Mouse (Mus musculus) spleen, adult 2 months (tissue): ENCODE results near the gene Sema4d. TPM values are rescaled to one million over a fixed set of nuclear protein-coding genes. Genes with fewer than 3 reads are reported as not detected.

Experiments used
- DNase-seq, 2 experiments: peaks; one replicate each; pipeline versions ENCODE4 v3.0.0 to v3.0.0-alpha.2; 2012 to 2021; ENCODE audit warnings: low spot score in 2 of 2, low read depth in 1 of 2
- H3K27ac ChIP-seq: fragments of 200-500 bp; 2 replicates; pipeline ENCODE4 v1.5.1; 2012; ENCODE audit warnings: low read length, inconsistent platforms; ENCODE audit not compliant: insufficient read depth
- H3K27me3 ChIP-seq: fragments of 200-500 bp; 2 replicates; pipeline ENCODE4 v1.6.1; 2012; ENCODE audit warnings: mild to moderate bottlenecking, moderate library complexity, low read length, inconsistent platforms; ENCODE audit not compliant: control insufficient read depth, insufficient read depth
- H3K36me3 ChIP-seq: fragments of 200-500 bp; 2 replicates; pipeline ENCODE4 v1.6.1; 2012; ENCODE audit warnings: mild to moderate bottlenecking, low read length, inconsistent platforms; ENCODE audit not compliant: control insufficient read depth, insufficient read depth
- H3K4me1 ChIP-seq: fragments of 200-500 bp; 2 replicates; pipeline ENCODE4 v1.6.1; 2011; ENCODE audit warnings: inconsistent platforms; ENCODE audit not compliant: control insufficient read depth, insufficient read depth, insufficient read length
- H3K4me3 ChIP-seq: fragments of 200-500 bp; 2 replicates; pipeline ENCODE4 v1.5.1; 2011; ENCODE audit warnings: mild to moderate bottlenecking, inconsistent platforms; ENCODE audit not compliant: insufficient read depth, insufficient read length; ENCODE audit errors: extremely low read depth
- CTCF ChIP-seq: fragments of 200-500 bp; IDR thresholded peaks from 2 replicates; pipeline ENCODE4 v1.5.1; 2011; ENCODE audit warnings: mild to moderate bottlenecking, inconsistent platforms; ENCODE audit not compliant: insufficient read depth, insufficient read length, insufficient replicate concordance; ENCODE audit errors: extremely low read depth
- POLR2A ChIP-seq: fragments of 200-500 bp; IDR thresholded peaks from 2 replicates; pipeline ENCODE4 v1.6.1; 2011; ENCODE audit warnings: low read depth, low read length, inconsistent platforms
- WGBS: fragments of 180-500 bp; shearing (Covaris S2); methylation state at CpG from one replicate; pipeline ENCODE4 v1.1.7; 2018; 5-methylcytosine and 5-hydroxymethylcytosine counted together
- polyA plus RNA-seq: library from polyadenylated mRNA; depleted of rRNA; stranded (reverse); fragments of >200 nt; gene quantifications from 2 replicates; pipeline ENCODE4 v1.2.3, GENCODE M21; 2012

The Sema4d gene
- polyA plus RNA-seq, 1 experiment: 77.0 TPM

GRCm38 (mm10) chr13:51815865-51816504, 22.4 kb upstream of the Sema4d start:
- no peak overlapping the region for H3K4me3 ChIP-seq
- DNase-seq: peak; percentile 80 to 89
- peaks cover 8% of the 10 kb centered on the region; the same call in 1 of the 2 replicates for H3K4me1 ChIP-seq
- WGBS: 23% methylated on average over 9 of the region's 9 CpGs
- no peaks in the 10 kb centered on the region for H3K27me3 ChIP-seq
- H3K27ac ChIP-seq: no peak overlapping the region
- TF ChIP-seq POLR2A (no peak), CTCF (peak; percentile 68; the same call in 1 of the 2 replicates)
- no peaks in the 10 kb centered on the region for H3K36me3 ChIP-seq

- WGBS: 83% methylated on average over 6 of the region's 6 CpGs
- DNase-seq: no peak
- no peak for TF ChIP-seq POLR2A
- no peak for TF ChIP-seq CTCF
- peaks cover 8% of the 10 kb centered on the region; the same call in 1 of the 2 replicates for H3K4me1 ChIP-seq
- H3K36me3 ChIP-seq: no peaks in the 10 kb centered on the region
- no peak overlapping the region for H3K4me3 ChIP-seq
- H3K27ac ChIP-seq: no peak overlapping the region
- H3K27me3 ChIP-seq: no peaks in the 10 kb centered on the region
Measured at GRCm38 (mm10) chr13:51814646-51815045, 21.1 kb upstream of the Sema4d start.

- peak; percentile 49 to 95 for DNase-seq
- Histone ChIP-seq H3K4me3 (no peak overlapping the region), H3K27me3 (no peaks in the 10 kb centered on the region), H3K36me3 (no peaks in the 10 kb centered on the region), H3K27ac (peak overlapping the region; percentile 27; the same call in 1 of the 2 replicates), H3K4me1 (peaks cover 8% of the 10 kb centered on the region; the same call in 1 of the 2 replicates)
- 37% methylated on average over 10 of the region's 10 CpGs for WGBS
- TF ChIP-seq POLR2A: no peak
- no peak for TF ChIP-seq CTCF
Measured at GRCm38 (mm10) chr13:51813621-51814615, 20.4 kb upstream of the Sema4d start.

- no peak for DNase-seq
- H3K4me1 ChIP-seq: no peaks in the 10 kb centered on the region
- no peaks in the 10 kb centered on the region for H3K36me3 ChIP-seq
- no peaks in the 10 kb centered on the region for H3K27me3 ChIP-seq
- no peak overlapping the region for H3K27ac ChIP-seq
- TF ChIP-seq CTCF (no peak), POLR2A (no peak)
- WGBS: 87% methylated on average over 12 of the region's 12 CpGs
- no peak overlapping the region for H3K4me3 ChIP-seq
Measured at GRCm38 (mm10) chr13:51808141-51808540, 14.6 kb upstream of the Sema4d start.

GRCm38 (mm10) chr13:51806220-51806619, 12.7 kb upstream of the Sema4d start:
- no peak for DNase-seq
- Histone ChIP-seq H3K4me3 (no peak overlapping the region), H3K36me3 (no peaks in the 10 kb centered on the region), H3K27me3 (no peaks in the 10 kb centered on the region), H3K4me1 (no peaks in the 10 kb centered on the region), H3K27ac (no peak overlapping the region)
- TF ChIP-seq CTCF: no peak
- no peak for TF ChIP-seq POLR2A
- 92% methylated on average over 15 of the region's 15 CpGs for WGBS

- Histone ChIP-seq H3K4me3 (no peak overlapping the region), H3K27ac (no peak overlapping the region), H3K4me1 (peaks cover 2% of the 10 kb centered on the region; the same call in 1 of the 2 replicates), H3K27me3 (no peaks in the 10 kb centered on the region), H3K36me3 (no peaks in the 10 kb centered on the region)
- no peak for DNase-seq
- WGBS: 79% methylated on average over 4 of the region's 4 CpGs
- no peak for TF ChIP-seq CTCF
- no peak for TF ChIP-seq POLR2A
Measured at GRCm38 (mm10) chr13:51805634-51806033, 12.1 kb upstream of the Sema4d start.
